Mouse (Mus musculus) limb, embryonic 12.5 days (tissue): Measurements from ENCODE around the gene B020011L13Rik. TPM values are rescaled to one million over a fixed set of nuclear protein-coding genes. Genes with fewer than 3 reads are reported as not detected.
"Not testable (repeated sequence)": the region's sequence is repeated elsewhere in the genome, so short reads cannot be mapped to it uniquely, and the experiment has no call there.

Experiments
- ATAC-seq: fragments of 200-750 bp; cut with Nextera tagmentation; 2 replicates; pipeline ENCODE4 v1.8.0; 2017; ENCODE audit warnings: low read depth, moderate TSS enrichment; ENCODE audit not compliant: insufficient number of reproducible peaks, insufficient read depth, low FRiP score, low TSS enrichment
- H3K27ac ChIP-seq: fragments of 300-500 bp; sonication (generic); 2 replicates; pipeline ENCODE4 v1.5.1; 2016; ENCODE audit warnings: mild to moderate bottlenecking, moderate library complexity
- H3K27me3 ChIP-seq: fragments of 300-500 bp; sonication (generic); 2 replicates; pipeline ENCODE4 v1.6.1; 2016; ENCODE audit warnings: mild to moderate bottlenecking, moderate library complexity
- H3K36me3 ChIP-seq: fragments of 300-500 bp; sonication (generic); 2 replicates; pipeline ENCODE4 v1.6.1; 2016; ENCODE audit warnings: mild to moderate bottlenecking, moderate library complexity
- H3K4me1 ChIP-seq: fragments of 300-500 bp; sonication (generic); replicated peaks from 2 replicates; pipeline ENCODE4 v1.6.1; 2016
- H3K4me2 ChIP-seq: fragments of 300-500 bp; sonication (generic); 2 replicates; pipeline ENCODE4 v1.6.1; 2016; ENCODE audit warnings: mild to moderate bottlenecking, moderate library complexity
- H3K4me3 ChIP-seq: fragments of 300-500 bp; sonication (generic); replicated peaks from 2 replicates; pipeline ENCODE4 v1.5.1; 2016; ENCODE audit warnings: mild to moderate bottlenecking
- H3K9ac ChIP-seq: fragments of 300-500 bp; sonication (generic); replicated peaks from 2 replicates; pipeline ENCODE4 v1.6.1; 2016; ENCODE audit warnings: mild to moderate bottlenecking, moderate library complexity
- H3K9me3 ChIP-seq: fragments of 300-500 bp; sonication (generic); 2 replicates; pipeline ENCODE4 v1.6.1; 2016; ENCODE audit warnings: mild to moderate bottlenecking, moderate library complexity
- WGBS: fragments of 180-500 bp; shearing (Covaris S2); methylation state at CpG from one replicate; pipeline ENCODE4 v1.1.7; 2016; 5-methylcytosine and 5-hydroxymethylcytosine counted together
- polyA plus RNA-seq: library from polyadenylated mRNA; unstranded; fragments of >200 nt; fragmentation: Nextera tagmentation; extraction: Ambion mirVana; gene quantifications from 2 replicates; pipeline ENCODE4 v1.2.1, GENCODE M21; 2016

The B020011L13Rik gene
- not detected in 2 replicates for polyA plus RNA-seq

- H3K27me3 ChIP-seq, H3K27ac ChIP-seq, H3K9ac ChIP-seq, ATAC-seq, H3K4me3 ChIP-seq, H3K4me1 ChIP-seq, H3K9me3 ChIP-seq, H3K36me3 ChIP-seq, H3K4me2 ChIP-seq: not testable (repeated sequence)
- 60% methylated on average over 3 of the region's 3 CpGs for WGBS
Measured at GRCm38 (mm10) chr1:117780833-117781232, at the start of gene B020011L13Rik. B020011L13Rik (plus strand) TSS chr1:117781133.

DNA sequence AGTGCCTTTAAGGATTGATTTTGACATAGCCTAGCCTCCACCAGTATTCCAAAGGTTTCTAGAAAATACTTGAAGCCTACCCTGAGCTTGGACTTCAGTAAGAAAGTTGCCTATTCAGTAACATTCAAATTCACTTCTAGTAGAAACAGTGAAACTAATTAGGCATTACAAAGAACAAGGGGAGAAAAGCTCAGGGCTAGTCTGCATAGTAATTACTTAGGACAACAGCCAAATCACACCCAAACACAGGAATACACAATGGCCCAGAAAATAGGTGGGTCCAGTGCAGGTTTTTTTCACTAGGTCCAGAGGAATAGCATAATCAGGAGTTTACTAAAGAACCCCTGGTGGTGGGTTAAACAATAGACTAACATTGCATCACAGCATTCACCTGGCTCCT is 35.3 kb downstream of the B020011L13Rik start:
- not testable (repeated sequence) for H3K36me3 ChIP-seq, H3K4me3 ChIP-seq, ATAC-seq, H3K9ac ChIP-seq, H3K4me2 ChIP-seq, H3K4me1 ChIP-seq, H3K27ac ChIP-seq, H3K9me3 ChIP-seq, H3K27me3 ChIP-seq

- not testable (repeated sequence) for H3K4me2 ChIP-seq, H3K36me3 ChIP-seq, H3K27me3 ChIP-seq, H3K4me1 ChIP-seq, ATAC-seq, H3K9me3 ChIP-seq, H3K27ac ChIP-seq, H3K9ac ChIP-seq, H3K4me3 ChIP-seq
- WGBS: 66% methylated on average over 5 of the region's 5 CpGs
Measured at GRCm38 (mm10) chr1:117829781-117830180, 48.8 kb downstream of the B020011L13Rik start, which contains the start of gene Gm28360. Gm28360 (plus strand) TSS chr1:117830081.

DNA sequence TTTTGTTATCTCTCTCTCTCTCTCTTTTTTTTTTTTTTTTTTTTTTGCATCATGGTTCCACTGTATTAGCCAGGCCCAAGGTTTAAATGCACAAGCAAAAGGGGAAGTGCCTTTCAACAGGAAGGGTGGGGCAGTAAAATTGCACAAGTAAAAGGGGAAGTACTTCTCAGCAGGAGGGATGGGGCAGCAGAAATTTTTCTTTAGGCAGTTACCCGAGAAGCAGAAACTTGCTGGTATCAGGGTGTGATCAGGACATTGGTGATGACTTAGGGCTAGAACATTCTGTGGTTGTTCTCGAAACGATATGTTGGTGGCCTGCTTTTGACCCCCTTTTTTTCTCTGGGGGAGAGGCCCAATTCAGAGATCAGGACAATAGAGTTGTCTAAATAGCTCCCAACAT is 70.8 kb downstream of the B020011L13Rik start:
- H3K27ac ChIP-seq, H3K4me1 ChIP-seq, H3K4me2 ChIP-seq, H3K4me3 ChIP-seq, H3K27me3 ChIP-seq, H3K9ac ChIP-seq, ATAC-seq, H3K36me3 ChIP-seq: not testable (repeated sequence)
- peaks cover 18% of the 10 kb centered on the region for H3K9me3 ChIP-seq
- 93% methylated on average over 3 of the region's 3 CpGs for WGBS

Other genes with a start within 250 kb of the B020011L13Rik start
- gene Gm28363, start 84.0 kb upstream of the B020011L13Rik start, polyA plus RNA-seq: not detected in 2 replicates
- not detected in 2 replicates for gene Gm28360, start 48.9 kb downstream of the B020011L13Rik start, polyA plus RNA-seq
- not detected in 2 replicates for gene Gm28168, start 146.9 kb downstream of the B020011L13Rik start, polyA plus RNA-seq
- not detected in 2 replicates for gene Gm7145, start 184.8 kb downstream of the B020011L13Rik start, polyA plus RNA-seq